Mouse (Mus musculus): ENCODE measurements around the gene Mapkbp1.

Gene Mapkbp1
- long read RNA-seq, experiment 1, partial matches to known transcripts: 3 of 3 reads
- long read RNA-seq, experiment 1, other reads (novel, unspliced or antisense): 0 of 3 reads
- long read RNA-seq, experiment 2, partial matches to known transcripts: 2 of 3 reads
- long read RNA-seq, experiment 2, other reads (novel, unspliced or antisense): 1 of 3 reads

DNA sequence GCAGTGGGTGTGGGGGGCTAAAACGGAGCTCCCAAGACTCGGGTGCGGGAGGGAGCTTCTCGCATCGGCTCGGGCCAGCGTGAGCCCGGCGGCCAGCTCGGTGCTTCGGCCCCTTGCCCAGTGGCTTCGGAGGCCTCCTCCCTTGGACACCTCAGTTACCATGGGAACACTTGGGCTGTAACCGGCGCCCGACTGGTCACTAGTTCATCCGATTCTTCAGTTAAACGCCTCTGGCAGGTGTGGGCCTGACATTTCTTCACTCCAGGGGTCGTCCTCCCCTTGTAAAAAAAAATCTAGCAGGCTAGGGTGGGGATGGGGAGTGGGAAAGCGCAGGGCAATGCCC is at the start of gene Mapkbp1:
Mapkbp1 (plus strand) TSS at position 163 of the 343 bp plus-strand sequence.
- intact Hi-C loops (cut with DNase I): loop anchor here (2.0 to 10.0 kb wide), 2 partner anchors 102 to 198 kb away; no protein-coding TSS in a partner anchor

DNA sequence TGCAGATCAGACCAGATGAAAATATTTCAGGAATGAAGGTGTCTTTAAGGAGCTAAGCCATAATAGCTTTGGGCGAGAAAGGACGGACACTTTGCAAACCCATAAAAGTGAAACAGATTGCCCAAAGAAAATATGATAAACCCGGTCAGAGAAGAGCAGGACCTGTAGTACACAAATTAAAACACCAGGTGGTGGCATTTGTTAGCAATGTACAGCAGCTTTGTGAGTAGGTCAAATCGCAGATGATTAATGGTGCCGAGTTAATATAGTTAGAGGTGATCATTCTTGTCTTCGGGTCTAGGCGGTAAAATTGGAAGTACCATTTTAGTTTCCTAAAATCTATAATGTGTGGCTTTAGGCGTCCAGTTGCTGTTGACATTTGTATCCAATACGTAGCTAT is 1.9 kb upstream of the Mapkbp1 start:
- intact Hi-C loops (cut with DNase I): loop anchor here (1.0 to 10.0 kb wide), 2 partner anchors 41 to 104 kb away; no protein-coding TSS in a partner anchor

DNA sequence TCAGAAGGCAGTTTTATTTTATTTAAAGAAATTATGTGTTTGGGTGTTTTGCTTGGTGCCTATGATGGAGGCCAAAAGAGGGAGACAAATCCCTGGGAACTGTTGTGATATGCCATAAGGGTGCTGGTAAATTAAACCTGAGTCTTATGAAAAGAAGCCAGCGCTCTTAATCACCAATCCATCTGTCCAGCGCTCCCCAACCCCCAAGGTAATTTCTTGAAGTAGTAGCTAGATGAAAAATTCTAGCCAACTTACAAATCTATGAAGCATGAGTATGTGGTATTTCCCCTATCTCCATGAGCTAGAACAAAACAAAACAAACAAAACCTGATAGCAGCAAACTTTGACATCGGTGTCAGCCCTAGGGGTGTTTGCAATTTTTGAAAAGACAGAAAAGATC is 1.2 kb upstream of the Mapkbp1 start:
- intact Hi-C loops (cut with DNase I): loop anchor here (10.0 kb wide), 1 partner anchor 103 kb away; no protein-coding TSS in a partner anchor

DNA sequence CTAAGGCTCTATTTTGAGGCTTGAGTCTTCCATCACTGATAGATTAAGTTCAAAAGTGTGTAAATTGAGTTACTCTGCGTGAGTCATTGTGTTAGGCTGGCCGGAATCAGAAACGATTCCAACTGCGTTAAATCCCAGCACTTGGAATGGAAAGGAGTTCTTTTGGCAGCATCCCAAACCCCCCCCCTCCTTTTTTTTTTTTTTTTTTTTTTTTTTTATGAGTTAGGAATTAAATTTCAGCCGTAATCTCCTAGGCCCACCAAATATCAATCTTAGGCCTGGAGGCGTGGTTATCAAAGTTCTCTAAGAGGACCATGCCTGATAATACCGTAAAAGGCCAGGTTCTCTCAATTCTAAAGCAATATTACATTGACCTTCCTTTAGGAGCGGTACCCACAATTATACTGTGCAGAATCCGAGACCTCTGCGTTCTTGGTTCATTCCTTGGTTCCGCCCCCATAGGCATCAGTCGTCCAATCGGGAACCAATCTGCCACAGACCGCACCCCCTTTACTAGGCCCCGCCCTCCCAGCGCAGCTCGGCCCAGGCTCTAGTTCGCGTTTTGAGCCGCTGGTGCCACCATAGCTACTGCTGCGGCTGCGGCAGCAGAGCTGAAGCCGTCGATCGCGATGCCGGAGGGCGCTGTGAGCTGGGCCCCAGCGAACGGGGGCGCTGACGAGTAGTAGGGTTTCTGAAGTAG is 512 bp upstream of the Mapkbp1 start:
- intact Hi-C loops (cut with DNase I): loop anchor here (2.0 to 10.0 kb wide), 2 partner anchors 103 to 199 kb away; no protein-coding TSS in a partner anchor

DNA sequence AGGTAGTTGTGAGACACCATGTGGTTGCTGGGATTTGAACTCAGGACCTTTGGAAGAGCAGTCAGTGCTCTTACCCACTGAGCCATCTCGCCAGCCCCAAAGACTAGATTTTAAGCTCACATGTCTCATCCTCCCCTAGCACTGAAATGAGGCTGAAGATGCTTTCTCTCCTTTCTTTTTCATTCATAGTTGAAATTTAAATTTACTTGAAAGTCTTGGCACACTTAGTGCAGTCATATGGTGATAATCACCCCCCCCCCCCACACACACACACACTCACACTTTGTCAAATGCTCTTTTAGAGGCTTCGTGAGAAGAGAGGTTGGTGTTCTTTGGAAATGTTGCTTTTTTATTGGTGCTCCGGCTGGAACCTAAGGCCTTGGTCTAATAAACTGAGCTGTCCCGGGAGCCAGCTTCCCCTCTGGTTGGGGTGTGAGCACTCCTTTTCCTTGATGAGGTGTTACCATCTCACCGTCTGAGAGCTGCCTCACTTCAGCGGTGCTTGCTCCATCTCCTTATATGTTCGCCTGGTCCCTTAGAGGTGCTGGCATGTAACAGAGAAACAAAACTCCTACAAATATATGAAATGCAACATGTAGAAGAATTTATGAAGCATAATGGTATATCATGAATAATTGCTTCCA is 8.0 kb downstream of the Mapkbp1 start:
- intact Hi-C loops (cut with DNase I): no loop called here

DNA sequence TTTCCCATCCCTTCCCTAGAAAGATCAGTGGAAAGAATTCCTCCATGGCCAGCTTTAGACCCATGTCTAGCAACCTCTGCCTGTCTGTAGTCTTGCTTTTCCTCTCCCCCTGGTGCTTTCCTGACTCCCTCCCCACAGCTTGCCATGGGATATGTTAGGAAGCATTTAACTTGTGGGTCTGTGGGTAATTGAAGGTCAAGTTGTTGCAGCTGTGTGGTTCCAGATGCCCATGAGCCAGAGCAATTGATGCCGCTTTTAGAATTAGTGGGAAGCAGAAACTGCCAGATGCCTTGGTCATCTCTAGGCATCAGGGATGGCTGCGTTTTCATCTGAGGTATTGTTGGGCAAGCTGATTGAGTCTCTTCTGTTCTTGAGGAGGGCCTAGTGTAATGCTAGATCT is 9.1 kb downstream of the Mapkbp1 start:
- intact Hi-C loops (cut with DNase I): no loop called here

DNA sequence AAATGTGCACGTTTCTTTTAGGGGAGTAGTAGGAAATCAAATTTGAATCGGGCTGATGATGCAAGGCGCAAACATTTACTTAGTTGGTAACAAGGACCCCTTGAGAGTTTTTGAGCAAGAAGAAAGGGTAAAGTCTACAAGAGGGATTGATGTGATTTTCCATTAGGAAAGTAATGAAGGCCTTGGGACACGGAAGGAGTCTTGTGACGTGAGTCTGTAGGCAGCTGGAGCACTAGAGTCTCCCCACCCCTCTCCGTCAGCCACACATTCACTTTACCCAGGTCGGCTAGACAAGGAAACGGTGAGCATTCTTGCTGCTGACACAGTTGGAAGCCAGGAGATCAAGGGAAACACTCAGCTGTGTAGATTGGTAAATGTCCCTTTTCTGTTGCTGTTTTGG is 13.4 kb downstream of the Mapkbp1 start:
- intact Hi-C loops (cut with DNase I): no loop called here

DNA sequence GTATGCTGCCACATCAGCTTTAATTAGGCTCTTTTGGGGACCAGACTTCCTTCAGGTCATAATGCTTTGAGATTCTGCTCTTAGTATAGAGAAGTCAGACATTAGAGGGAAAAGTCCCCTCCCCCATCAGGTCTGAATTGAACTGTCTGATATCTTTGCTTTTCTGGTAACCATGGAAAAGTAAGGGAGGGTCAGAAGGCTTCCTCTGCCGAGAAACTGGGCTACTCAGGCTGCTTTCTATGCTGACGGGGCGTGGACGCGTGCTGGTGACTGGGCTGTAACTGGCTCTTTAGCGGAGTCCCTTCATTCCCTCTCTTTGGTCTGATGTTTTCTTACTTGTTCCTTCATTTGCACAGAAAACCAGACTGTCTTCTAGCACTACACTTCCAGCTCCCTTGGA is 13.9 kb downstream of the Mapkbp1 start:
- intact Hi-C loops (cut with DNase I): no loop called here

DNA sequence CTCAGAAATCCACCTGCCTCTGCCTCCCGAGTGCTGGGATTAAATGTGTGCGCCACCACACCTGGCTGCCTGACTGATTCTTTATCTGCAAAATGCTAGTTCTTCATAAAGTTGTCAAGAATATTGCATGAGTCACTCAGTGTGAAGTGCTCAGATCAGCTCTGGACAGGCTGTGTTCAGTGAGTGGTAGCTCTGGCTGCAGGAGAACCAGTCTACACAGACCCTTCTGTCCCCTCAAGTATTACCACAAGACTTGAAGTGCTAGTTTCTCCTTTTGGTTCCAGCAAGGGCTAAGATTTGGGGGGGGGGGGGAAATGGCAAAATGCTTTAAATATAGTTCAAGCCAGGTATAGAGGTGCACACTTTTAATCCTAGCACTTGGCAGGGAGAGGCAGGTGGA is 14.9 kb downstream of the Mapkbp1 start:
- intact Hi-C loops (cut with DNase I): no loop called here

DNA sequence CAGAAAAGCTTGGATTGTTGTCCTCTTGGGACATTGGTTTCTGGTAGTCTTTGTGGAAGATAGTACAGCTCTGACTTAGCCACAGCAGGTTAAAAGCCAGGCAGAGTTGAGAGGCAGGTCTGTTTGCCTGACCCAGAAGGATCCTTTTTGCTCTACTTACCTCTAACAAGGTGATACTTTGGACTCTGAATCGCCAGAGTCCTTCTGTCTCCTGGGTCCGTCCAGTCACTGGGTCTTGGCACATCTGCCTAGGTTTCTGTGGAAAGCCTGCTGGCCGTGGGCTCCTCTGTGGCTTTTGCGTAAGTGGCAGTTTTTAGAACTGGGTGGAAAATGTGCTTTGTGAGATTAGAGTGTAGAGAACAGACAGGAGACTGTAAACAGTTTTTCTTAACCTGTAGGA is 16.5 kb downstream of the Mapkbp1 start:
- intact Hi-C loops (cut with DNase I): no loop called here

DNA sequence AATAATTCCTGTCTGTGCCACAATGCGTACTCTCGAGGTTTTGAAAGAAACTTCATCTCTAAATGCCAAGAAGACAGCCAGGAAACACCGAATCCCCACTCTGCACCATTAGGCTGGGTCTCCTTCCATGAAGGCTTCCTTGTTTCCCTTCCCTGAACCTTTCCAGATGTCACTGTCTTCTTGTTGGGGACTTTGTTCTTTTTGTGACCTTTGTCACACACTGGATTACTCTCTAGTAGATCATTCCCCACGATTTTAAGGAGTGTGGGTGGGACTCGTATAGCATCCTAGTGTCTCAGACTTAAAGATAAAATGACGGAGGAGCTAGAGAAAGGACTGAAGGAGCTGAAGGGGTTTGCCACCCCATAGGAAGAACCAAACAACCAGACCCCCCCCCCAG is 18.4 kb downstream of the Mapkbp1 start:
- intact Hi-C loops (cut with DNase I): no loop called here

DNA sequence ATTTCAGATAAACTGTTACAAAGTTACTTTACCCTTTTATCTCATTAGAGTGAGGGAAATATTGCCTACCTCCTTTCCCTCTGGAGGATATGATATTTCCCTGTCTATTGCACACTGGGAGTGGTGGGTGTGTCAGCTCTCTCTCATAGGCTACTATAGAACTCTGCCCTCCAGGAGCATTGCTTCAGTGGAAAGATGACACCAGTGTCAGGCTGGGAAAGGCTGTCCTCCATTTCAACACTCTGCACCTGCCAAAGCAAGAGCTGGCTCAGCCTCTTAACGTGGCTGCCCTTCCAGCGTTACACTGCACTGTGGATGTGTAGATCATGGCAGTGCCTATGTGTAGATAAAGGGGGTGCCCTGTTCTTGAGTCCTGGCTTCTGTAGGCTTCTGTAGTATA is 19.9 kb downstream of the Mapkbp1 start:
- intact Hi-C loops (cut with DNase I): no loop called here

DNA sequence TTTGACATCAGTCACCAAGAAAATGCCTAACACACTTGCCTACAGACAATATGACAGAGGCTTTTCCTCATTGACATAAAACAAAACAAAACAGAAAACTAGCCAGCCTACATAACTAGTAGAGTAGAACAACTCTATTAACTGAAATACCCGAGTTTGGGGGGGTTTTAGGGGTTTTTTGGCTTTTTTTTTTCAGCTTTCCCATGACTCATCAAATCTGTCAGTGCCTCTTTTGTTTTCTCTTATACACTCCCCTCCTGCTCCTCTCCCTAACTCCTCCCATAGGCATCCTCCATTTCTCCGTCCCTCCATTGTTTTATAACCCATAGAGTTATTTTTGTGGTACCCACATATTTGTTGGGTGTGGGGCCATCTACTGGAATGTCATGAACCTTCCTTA is 21.0 kb downstream of the Mapkbp1 start:
- intact Hi-C loops (cut with DNase I): no loop called here

DNA sequence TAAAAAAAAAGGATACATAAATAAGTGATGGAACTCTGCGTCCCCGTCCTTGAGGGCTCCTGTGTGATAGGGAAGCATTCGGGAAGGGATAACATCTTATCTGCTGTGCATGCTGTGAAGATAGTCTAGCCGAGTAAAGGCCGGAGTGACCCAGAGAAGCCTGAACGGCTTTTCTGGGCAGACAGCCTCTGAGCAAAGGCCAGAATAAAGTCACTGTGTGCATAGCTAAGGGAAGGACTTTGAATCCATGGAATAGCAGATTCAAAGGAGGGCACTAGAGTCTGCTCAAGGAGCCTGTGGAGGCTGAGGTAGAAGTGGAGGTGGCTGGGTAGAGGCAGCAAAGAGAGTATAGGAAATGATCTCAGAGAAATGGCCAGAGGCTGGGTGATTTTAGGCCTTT is 22.3 kb downstream of the Mapkbp1 start:
- intact Hi-C loops (cut with DNase I): no loop called here

DNA sequence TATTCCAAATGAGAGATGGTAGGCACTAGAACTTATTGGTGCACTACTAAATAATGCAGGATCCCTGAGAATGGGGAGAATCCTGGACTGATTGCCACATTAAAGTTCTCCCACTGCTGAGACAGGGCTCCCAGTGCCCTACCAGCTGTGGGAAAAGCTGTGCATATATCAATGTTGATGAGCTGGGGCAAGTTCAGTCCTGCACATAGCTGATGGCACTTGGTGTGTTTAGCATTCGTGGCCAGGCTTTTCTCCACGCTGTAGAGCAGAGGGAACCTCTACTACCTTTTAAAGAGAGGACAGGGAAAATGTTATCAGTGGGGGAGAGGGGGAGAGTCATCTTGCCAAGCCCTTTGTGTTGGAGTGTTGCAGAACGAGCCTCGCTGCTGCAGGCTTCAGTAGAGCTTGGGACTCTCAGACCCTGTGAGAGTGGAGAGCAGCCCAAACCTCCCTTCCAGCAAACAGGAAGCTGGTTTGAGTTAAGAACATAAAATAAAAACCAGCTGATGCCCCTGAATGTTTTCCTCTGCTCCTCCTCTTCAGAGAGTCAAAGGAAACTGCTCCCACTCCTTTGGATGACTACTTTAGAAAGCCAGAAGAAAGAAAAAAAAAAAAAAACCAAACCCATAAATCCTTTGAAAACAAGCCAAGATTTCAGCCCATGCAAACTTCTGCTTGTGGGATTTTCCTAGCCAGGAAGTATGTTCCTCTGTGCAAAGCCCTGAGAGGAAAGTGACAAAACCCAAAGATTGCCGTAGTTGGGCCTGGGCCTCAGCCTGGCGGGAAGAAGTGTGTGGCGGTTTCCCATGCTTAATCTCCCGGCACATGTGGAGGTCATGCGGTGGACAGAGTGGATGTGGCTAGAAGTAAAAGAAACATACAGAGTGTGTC is 23.1 kb downstream of the Mapkbp1 start:
- intact Hi-C loops (cut with DNase I): no loop called here

DNA sequence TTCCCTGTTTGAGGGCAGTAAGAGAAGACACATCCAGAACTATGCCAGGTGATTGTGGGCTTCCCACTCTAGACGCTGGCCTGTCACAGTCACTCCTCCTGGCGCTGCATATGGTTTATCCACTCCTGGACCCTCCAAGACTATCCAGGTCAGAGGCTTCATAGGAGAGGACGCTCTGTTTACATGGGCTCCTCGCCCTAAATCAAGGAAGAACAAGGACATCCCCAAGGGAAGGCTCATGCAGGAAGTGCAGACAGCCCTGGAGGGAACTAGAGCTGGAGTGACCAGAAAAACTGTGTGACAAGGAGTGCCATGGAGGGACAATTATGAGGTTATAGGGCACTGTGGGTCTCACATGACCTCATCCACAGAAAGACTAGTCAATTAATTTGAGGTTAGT is 24.9 kb downstream of the Mapkbp1 start:
- intact Hi-C loops (cut with DNase I): no loop called here

DNA sequence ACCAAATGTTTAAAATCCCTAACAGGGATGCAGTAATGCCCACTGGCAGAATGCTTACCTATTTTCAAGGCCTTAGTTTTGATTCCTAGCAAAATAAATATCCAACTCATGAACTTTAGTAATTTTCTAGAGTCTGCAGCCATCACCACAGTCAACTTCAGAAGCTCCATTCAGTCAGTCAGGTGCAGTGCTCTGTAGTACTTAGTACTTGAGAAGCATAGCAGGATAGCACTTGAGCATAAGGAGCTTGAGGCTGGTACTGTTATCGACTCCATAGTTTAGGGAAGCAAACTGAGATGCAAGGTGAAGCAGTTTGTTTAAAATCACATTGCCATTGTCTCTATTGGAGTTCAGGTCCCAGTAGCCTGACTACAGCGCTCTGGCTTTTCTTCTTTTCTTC is 27.2 kb downstream of the Mapkbp1 start:
- intact Hi-C loops (cut with DNase I): no loop called here

DNA sequence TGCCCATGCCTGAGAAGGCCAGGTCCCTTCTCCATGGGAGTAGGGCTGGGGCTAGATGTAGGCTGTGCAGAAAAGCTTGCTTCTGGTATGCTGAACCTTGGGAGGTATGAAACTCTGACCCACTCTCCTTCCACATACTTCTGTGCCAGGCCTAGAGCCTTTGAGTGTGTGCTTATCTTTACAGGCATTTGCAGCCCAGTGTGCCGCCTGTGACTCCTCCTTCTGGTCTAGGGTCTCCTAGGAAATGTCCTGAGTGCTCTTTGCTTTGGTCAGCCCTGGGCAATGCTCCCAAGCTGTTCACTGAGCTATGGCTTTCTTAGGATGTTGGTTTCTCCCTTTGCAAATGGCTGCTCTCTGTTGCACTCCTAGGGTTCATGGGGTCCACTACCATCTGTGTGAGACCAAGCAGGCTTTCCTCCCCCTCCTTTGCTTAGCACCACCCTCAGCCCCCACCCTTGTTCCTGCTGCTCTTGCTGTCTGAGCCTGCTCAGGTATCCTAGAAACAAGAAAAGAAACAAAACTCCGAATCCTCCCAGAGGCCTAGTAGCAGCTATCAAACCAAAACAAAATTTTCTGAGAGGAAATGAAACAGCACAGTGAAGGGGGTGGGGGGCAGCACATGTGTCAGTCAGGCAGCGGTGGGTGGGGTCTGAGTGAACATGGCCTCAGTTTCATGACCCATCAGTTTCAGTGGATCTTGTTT is 28.5 kb downstream of the Mapkbp1 start:
- intact Hi-C loops (cut with DNase I): no loop called here

DNA sequence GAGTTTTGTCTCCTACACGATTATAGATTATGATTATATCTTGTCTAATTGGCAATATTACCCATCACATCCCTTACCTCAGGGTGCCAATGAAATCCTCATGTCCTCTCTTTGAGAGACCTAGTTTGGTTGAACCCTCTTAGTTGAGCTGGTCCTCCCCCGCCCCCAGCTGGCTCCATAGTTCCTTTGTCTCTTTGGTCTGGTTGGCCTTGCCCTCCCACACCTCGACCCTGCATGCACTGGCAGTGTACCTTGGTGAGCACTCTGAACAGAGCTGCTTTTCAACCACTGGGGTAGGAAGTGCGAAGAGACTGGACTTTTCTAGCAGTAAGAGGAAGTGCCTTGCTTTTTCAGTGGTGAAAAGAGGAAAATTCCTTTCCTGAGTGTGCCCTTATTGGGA is 29.5 kb downstream of the Mapkbp1 start:
- intact Hi-C loops (cut with DNase I): no loop called here

DNA sequence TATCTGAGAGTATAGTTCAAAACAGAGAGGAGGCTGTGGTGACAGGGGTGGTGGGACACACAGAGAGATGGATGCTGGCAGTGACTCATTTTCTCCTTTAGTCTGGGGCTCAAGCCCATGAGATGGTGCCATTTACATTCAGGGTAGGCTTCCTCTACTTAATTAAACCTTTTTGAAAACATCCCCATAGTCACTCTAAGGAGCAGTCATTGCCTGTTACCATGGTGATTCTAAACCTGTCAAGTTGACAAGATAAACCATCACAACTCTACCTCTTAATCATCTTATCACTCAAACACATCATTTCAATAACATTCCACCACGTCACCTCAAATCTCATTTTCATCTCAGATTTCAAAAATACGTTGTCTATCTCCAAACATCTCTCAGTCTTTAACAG is 31.5 kb downstream of the Mapkbp1 start:
- intact Hi-C loops (cut with DNase I): no loop called here

DNA sequence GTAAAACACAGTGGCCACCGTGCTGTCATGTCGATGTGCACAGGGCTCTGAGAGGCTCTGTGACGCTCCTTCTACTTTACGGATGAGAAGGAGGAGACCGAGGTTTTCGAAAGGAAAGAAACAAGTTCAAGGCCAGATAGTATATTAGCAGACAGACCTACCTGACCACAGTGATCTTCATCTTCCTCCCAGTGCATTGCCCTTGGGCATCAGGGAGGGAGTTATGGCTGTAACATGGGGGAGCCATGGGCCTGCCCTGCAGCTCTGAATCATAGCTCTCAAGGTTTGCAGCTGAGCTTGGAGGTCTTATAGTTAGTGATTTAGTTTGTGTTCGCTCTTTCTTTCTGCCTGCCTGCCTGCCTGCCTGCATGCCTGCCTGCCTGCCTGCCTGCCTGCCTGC is 34.2 kb downstream of the Mapkbp1 start:
- intact Hi-C loops (cut with DNase I): no loop called here
